Mouse (Mus musculus): ENCODE data around the gene Bard1. TPM values are rescaled to one million over a fixed set of nuclear protein-coding genes. Genes with fewer than 3 reads are reported as not detected.

Bard1 gene
- 1.8 and 2.0 TPM in 2 replicates for polyA plus RNA-seq (2015; fragmentation: Nextera tagmentation; extraction: Ambion mirVana)

DNA sequence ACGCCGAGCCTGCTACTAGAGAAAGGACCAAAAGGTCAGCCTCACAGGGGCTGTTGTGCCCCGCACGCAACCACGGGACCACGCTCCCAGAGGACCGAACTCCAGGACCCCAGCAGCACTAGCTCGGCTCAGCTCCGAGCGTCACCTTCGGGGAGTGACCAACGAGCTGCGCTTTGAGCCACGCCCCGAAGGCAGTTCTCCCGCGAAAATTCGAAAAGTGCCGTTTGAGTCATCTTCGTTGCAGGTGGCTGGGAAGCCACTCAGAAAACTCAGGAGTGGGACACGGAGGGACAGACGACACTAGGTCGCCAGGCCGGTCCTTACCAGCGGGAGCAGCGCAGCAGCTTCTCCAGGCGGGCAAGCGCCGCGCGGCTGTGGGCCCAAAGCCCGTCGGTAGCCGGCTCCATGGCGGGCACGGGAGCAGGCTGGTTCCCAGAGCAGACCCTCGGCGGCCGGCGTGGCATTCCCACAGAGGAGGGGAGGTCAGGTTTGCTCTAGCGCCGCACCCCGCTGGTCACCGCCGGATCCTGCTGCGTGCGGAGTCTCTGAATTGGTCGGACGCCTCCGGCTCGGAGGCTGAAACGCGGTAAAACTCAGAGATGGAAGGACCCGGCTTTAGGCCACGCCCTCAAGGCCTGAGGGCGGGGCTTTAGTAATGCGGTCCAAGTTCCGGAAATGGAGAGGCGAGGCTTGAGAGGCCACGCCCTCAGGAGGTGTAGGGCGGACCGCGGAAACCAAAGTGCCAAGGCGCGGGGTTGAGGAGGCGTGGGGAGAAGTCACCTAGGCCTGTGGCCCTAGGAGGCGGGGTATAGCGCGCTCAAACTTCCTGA is at the start of gene Bard1:
Gene Bard1, minus strand, starts transcription at position 803 of the 830 bp plus-strand sequence.
- Histone ChIP-seq H3K9me3 (ENCODE audit: low read length) (no peaks in the 10 kb centered on the region), H3K27me3 (ENCODE audit: insufficient read depth, low read length) (no peaks in the 10 kb centered on the region), H3K36me3 (ENCODE audit: insufficient read depth, low read length) (no peaks in the 10 kb centered on the region), H3K4me3 (ENCODE audit: low read length) (peak within 1 kb of the TSS; percentile 83), H3K9ac (replicated peaks; ENCODE audit: low read length) (peak within 1 kb of the TSS; percentile 72), H3K4me2 (replicated peaks; ENCODE audit: low read depth, low read length) (peak within 1 kb of the TSS; percentile 59), H3K4me1 (ENCODE audit: insufficient read depth, low read length) (peaks cover 18% of the 10 kb centered on the region), H3K27ac (ENCODE audit: low read length) (peak within 1 kb of the TSS; percentile 79)
- WGBS: under 1% methylated on average over 69 of the region's 69 CpGs
- ATAC-seq (ENCODE audit: low FRiP score, low TSS enrichment): peak; percentile 98

DNA sequence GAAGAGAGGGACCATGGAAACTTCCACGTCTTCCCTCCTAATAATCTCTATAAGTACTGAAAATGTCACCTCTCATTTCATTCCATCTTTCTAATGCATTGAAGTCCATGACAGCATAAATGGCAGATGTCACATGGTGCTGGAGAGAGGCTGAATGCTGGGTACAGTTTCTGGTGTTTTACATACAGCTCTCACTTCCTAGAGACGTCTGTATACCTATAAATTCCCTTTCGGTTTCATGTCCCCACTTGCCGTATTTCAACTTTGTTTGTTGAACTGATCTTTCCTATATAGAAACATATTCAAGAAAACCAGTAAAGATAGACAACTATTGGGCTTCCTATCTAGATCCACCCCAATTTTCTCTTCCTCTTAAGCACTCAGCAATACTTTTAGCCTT is 24.2 kb upstream of the Bard1 start:
- Histone ChIP-seq H3K9ac (replicated peaks; ENCODE audit: low read length) (no peak overlapping the region), H3K27me3 (ENCODE audit: insufficient read depth, low read length) (no peaks in the 10 kb centered on the region), H3K4me3 (ENCODE audit: low read length) (no peak overlapping the region), H3K36me3 (ENCODE audit: insufficient read depth, low read length) (no peaks in the 10 kb centered on the region), H3K4me1 (ENCODE audit: insufficient read depth, low read length) (no peaks in the 10 kb centered on the region), H3K27ac (ENCODE audit: low read length) (no peak overlapping the region), H3K9me3 (ENCODE audit: low read length) (0 out of 2 replicates have a peak, but pooled peaks cover 2% of the 10 kb centered on the region), H3K4me2 (replicated peaks; ENCODE audit: low read depth, low read length) (no peak overlapping the region)
- no peak for ATAC-seq (ENCODE audit: low FRiP score, low TSS enrichment)
- WGBS: 86% methylated on average over 4 of the region's 4 CpGs

DNA sequence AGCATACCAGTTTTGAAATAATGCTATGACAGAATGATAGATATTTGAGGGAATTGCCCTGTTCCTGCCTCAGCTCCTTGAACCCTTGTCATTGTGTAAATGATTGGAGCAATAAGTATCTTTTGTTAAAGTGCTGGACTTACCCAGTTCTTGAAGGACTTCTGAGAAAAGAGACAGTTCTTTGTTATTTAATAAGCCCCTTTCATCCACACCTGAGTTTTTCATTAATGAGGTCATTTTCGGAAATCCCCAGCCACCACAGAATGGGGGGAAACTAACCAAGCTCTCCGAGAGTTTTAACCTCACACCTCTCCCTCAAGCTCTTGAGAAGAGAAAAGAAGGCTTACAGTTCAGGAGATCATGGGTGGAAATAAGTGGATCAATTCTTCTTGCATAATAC is 15.6 kb upstream of the Bard1 start:
- Histone ChIP-seq H3K9ac (replicated peaks; ENCODE audit: low read length) (no peak overlapping the region), H3K9me3 (ENCODE audit: low read length) (no peaks in the 10 kb centered on the region), H3K4me3 (ENCODE audit: low read length) (no peak overlapping the region), H3K36me3 (ENCODE audit: insufficient read depth, low read length) (no peaks in the 10 kb centered on the region), H3K27ac (ENCODE audit: low read length) (no peak overlapping the region), H3K4me1 (ENCODE audit: insufficient read depth, low read length) (no peaks in the 10 kb centered on the region), H3K27me3 (ENCODE audit: insufficient read depth, low read length) (no peaks in the 10 kb centered on the region), H3K4me2 (replicated peaks; ENCODE audit: low read depth, low read length) (no peak overlapping the region)
- ATAC-seq (ENCODE audit: low FRiP score, low TSS enrichment): no peak
- WGBS: 86% methylated on average over 2 of the region's 2 CpGs

DNA sequence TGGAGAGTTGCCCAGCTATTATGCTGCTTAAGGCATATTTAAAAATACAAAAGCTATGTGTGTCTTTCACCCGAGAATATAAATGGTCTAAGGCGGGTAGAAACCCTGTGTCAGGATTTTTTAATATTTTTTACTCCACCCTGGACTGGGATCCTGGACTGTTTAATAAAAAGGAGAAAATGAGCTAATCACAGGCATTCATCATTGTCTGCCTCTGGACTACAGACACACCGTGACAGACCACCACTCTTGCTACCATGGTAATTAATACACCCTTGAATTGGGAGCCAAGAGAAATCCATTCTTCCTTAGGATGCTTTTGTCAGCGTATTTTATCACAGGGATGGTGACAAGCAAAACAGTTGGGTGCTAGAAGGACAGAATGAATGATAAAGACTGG is 14.3 kb upstream of the Bard1 start:
- Histone ChIP-seq H3K9me3 (ENCODE audit: low read length) (no peaks in the 10 kb centered on the region), H3K9ac (replicated peaks; ENCODE audit: low read length) (no peak overlapping the region), H3K27me3 (ENCODE audit: insufficient read depth, low read length) (no peaks in the 10 kb centered on the region), H3K4me3 (ENCODE audit: low read length) (no peak overlapping the region), H3K4me1 (ENCODE audit: insufficient read depth, low read length) (no peaks in the 10 kb centered on the region), H3K36me3 (ENCODE audit: insufficient read depth, low read length) (no peaks in the 10 kb centered on the region), H3K27ac (ENCODE audit: low read length) (no peak overlapping the region), H3K4me2 (replicated peaks; ENCODE audit: low read depth, low read length) (no peak overlapping the region)
- ATAC-seq (ENCODE audit: low FRiP score, low TSS enrichment): no peak
- WGBS: 67% methylated on average over 4 of the region's 4 CpGs

DNA sequence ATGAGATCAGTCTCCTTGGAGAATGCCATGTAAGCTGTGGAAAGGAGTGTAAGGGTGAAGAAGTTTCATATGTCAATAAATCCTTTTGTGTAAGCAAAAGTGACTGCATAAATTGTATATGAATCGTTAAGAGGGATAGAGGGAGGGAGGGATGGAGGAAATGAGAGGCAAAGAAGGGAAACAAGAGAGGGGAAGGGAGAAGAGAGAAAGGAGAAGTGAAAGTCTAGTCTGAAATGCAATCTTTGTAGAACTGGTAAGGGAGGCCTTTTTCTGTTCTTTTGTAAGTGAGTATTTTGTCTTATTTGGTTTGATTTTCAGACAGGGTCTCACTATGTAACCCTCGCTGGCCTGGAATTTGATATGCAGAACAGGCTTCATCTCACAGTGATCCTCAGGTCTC is 12.8 kb upstream of the Bard1 start:
- WGBS: 45% methylated on average over 2 of the region's 2 CpGs
- Histone ChIP-seq H3K4me1 (ENCODE audit: insufficient read depth, low read length) (no peaks in the 10 kb centered on the region), H3K27ac (ENCODE audit: low read length) (no peak overlapping the region), H3K4me3 (ENCODE audit: low read length) (no peak overlapping the region), H3K9ac (replicated peaks; ENCODE audit: low read length) (no peak overlapping the region), H3K9me3 (ENCODE audit: low read length) (no peaks in the 10 kb centered on the region), H3K4me2 (replicated peaks; ENCODE audit: low read depth, low read length) (no peak overlapping the region), H3K36me3 (ENCODE audit: insufficient read depth, low read length) (no peaks in the 10 kb centered on the region), H3K27me3 (ENCODE audit: insufficient read depth, low read length) (no peaks in the 10 kb centered on the region)
- no peak for ATAC-seq (ENCODE audit: low FRiP score, low TSS enrichment)

DNA sequence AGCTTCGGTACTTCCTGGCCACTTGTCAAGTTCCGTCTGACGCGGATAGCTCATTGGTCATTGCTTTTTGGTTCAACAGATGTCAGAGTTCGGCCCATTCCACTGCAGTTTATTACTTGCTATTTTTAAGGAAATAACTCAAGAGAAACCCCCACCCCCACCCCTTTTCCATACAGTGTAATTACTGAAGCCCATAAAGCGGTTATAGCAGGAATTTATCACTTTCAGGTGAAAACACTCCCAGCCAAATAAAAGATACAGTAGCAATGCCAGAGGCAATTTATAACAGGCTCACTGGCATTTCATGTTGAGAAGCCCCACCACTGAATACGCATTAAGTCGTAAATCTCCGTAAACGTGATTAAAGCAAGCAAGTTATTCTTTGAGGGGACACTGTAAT is 6.9 kb upstream of the Bard1 start:
- peak; percentile 27; the same call in 1 of the 2 replicates for ATAC-seq (ENCODE audit: low FRiP score, low TSS enrichment)
- H3K4me3 ChIP-seq (ENCODE audit: low read length): no peak overlapping the region
- H3K27me3 ChIP-seq (ENCODE audit: insufficient read depth, low read length): no peaks in the 10 kb centered on the region
- WGBS: 22% methylated on average over 10 of the region's 10 CpGs
- peak overlapping the region; percentile 31 for H3K4me2 ChIP-seq (replicated peaks; ENCODE audit: low read depth, low read length)
- no peaks in the 10 kb centered on the region for H3K36me3 ChIP-seq (ENCODE audit: insufficient read depth, low read length)
- H3K4me1 ChIP-seq (ENCODE audit: insufficient read depth, low read length): peaks cover 4% of the 10 kb centered on the region; the same call in 1 of the 2 replicates
- no peak overlapping the region for H3K27ac ChIP-seq (ENCODE audit: low read length)
- no peak overlapping the region for H3K9ac ChIP-seq (replicated peaks; ENCODE audit: low read length)
- no peaks in the 10 kb centered on the region for H3K9me3 ChIP-seq (ENCODE audit: low read length)

DNA sequence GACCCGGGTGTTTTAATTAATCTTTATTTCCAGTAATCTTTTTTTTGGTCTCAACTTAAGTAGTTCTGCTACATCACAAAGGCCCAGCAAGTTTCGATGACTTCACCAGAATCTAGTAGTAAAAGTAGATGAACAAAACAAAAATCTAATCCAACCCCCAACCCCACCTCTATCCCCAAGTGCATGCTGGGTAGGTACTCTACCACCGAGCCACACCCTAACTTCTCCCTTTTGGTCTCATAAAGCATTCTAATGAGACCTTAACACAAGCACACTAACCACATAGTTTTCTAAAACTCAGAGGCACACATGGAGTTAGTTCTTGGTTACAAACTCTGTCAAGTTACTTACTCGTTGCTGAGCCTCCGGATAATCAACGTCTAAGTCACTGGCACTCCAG is 3.2 kb upstream of the Bard1 start:
- no peak overlapping the region for H3K4me3 ChIP-seq (ENCODE audit: low read length)
- no peak overlapping the region for H3K4me2 ChIP-seq (replicated peaks; ENCODE audit: low read depth, low read length)
- H3K9me3 ChIP-seq (ENCODE audit: low read length): no peaks in the 10 kb centered on the region
- peaks cover 9% of the 10 kb centered on the region; the same call in 1 of the 2 replicates for H3K4me1 ChIP-seq (ENCODE audit: insufficient read depth, low read length)
- no peak overlapping the region for H3K27ac ChIP-seq (ENCODE audit: low read length)
- H3K27me3 ChIP-seq (ENCODE audit: insufficient read depth, low read length): no peaks in the 10 kb centered on the region
- no peak overlapping the region for H3K9ac ChIP-seq (replicated peaks; ENCODE audit: low read length)
- H3K36me3 ChIP-seq (ENCODE audit: insufficient read depth, low read length): no peaks in the 10 kb centered on the region
- 95% methylated on average over 6 of the region's 6 CpGs for WGBS
- ATAC-seq (ENCODE audit: low FRiP score, low TSS enrichment): no peak

DNA sequence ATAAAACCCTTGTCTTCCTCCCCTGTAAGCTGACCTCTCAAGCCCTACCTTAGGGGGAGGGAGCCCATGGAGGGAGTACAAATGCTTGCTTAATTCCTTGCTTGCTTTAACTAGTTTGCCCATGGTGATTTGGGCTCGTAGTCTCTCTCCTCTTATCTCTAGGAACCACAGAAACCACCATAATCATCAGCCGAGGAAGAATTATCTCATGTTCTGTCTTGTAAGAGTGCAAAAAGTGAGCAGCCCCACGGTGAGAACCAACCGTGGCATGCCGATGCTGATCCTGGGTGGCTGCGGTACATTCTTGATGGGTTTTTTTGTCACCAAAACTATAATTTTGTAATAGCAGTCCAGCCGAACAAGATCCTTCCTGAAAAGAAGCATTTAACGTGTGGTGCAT is 2.8 kb upstream of the Bard1 start:
- no peaks in the 10 kb centered on the region for H3K9me3 ChIP-seq (ENCODE audit: low read length)
- no peaks in the 10 kb centered on the region for H3K27me3 ChIP-seq (ENCODE audit: insufficient read depth, low read length)
- no peak overlapping the region for H3K4me2 ChIP-seq (replicated peaks; ENCODE audit: low read depth, low read length)
- H3K36me3 ChIP-seq (ENCODE audit: insufficient read depth, low read length): no peaks in the 10 kb centered on the region
- H3K9ac ChIP-seq (replicated peaks; ENCODE audit: low read length): no peak overlapping the region
- 90% methylated on average over 8 of the region's 8 CpGs for WGBS
- ATAC-seq (ENCODE audit: low FRiP score, low TSS enrichment): no peak
- peaks cover 9% of the 10 kb centered on the region; the same call in 1 of the 2 replicates for H3K4me1 ChIP-seq (ENCODE audit: insufficient read depth, low read length)
- H3K4me3 ChIP-seq (ENCODE audit: low read length): no peak overlapping the region
- no peak overlapping the region for H3K27ac ChIP-seq (ENCODE audit: low read length)

DNA sequence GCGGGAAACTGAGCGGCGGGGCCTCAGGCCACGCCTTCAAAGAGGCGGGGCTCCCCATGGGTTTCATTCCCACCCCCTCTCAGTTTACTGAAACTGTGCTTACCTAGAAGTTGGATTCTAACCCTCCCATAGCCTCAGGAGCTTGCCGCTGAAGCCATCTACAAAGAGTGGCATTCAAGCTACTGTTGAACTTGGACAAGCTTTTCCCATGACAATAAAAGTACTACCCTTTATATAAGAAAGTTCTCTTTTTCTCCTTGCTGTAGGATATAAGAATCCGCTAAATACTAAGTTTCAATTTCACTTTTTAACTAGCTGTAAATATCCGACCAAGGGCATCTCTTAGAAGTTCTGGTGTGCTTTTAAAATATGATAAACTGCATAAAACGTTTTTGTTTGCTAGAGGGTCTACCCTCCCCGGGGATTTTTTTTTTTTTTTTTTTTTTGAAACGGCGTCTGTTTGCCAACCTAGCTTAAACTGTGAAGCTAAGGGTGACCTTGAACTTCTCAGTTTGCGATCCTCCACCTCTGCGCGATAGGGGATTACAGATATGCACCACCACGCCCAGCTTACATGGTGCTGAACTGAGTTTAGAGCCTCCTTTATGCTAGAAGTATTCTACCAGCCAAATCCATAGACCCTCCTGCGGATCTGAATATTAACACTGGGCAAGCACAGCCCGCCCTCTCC is 373 bp upstream of the Bard1 start:
- ATAC-seq (ENCODE audit: low FRiP score, low TSS enrichment): 0 out of 2 replicates have a peak, but pooled peaks have one; percentile 13
- H3K27me3 ChIP-seq (ENCODE audit: insufficient read depth, low read length): no peaks in the 10 kb centered on the region
- 31% methylated on average over 18 of the region's 18 CpGs for WGBS
- H3K9ac ChIP-seq (replicated peaks; ENCODE audit: low read length): peak overlapping the region; percentile 36
- no peaks in the 10 kb centered on the region for H3K36me3 ChIP-seq (ENCODE audit: insufficient read depth, low read length)
- no peaks in the 10 kb centered on the region for H3K9me3 ChIP-seq (ENCODE audit: low read length)
- peak overlapping the region; percentile 59 for H3K4me2 ChIP-seq (replicated peaks; ENCODE audit: low read depth, low read length)
- peaks cover 18% of the 10 kb centered on the region for H3K4me1 ChIP-seq (ENCODE audit: insufficient read depth, low read length)
- peak overlapping the region; percentile 83 for H3K4me3 ChIP-seq (ENCODE audit: low read length)
- peak overlapping the region; percentile 79 for H3K27ac ChIP-seq (ENCODE audit: low read length)

All from kidney, embryonic 16.5 days (tissue).